Comparison of ENCODE assay signal across 8 mouse cellular contexts in the genomic region with DNA sequence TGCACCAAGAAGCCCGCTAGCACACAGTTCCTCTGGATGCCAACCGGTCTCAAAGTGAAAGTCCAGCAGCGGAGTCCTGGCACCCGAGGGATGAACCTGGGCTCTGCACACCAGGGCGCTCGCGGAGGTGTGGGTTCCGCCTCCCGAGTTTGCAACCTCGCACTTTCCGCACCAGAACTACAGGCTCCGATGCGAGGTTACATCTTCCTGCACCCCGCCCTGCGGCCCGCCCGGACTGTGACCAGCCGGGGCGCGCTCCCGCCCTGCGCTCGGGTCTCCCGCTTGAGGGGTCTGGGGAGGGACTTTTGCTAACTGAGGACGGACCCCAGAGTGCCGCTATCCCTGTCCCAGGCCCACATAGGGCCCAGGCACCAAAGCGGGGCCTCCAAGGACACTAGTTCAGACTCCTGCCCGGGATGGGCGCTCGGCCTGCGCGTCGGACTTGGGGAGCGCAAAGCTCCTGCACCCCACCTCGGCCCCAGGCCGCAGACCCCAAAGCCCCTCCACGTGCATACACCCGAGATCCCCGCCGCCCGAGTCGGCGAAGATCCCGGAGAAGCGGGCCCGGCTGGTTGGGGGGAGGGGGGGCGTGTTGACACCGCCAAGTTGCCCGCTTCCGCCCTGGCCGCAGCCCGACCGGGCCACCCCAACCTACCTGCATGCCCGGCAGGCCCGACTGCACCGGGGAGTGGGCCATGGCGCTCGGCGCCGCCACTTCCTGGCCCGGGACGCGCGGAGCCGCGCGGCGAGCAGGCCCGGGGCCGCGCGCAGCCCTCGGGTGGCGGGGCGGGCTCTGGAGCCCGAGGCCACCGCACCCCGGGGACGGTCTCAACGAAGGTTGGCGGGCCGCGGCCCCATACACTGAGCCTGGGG. TPM values are rescaled to one million over a fixed set of nuclear protein-coding genes. Genes with fewer than 3 reads are reported as not detected.
DNase-seq lines count a peak whose midpoint lies in the region; ATAC-seq lines count a peak whose summit lies in the region.

No protein-coding gene starts in this region.

- under 1% methylated on average over 83 of the region's 83 CpGs for WGBS in embryonic facial prominence, embryonic 15.5 days
- under 1% methylated on average over 77 of the region's 83 CpGs for WGBS in heart, embryonic 16.5 days

- peak overlapping the region; percentile 97 for H3K9ac ChIP-seq in embryonic facial prominence, embryonic 15.5 days
- H3K9ac ChIP-seq in heart, embryonic 16.5 days (ENCODE audit: low read length), result peak overlapping the region; percentile 94

- H3K4me2 ChIP-seq in embryonic facial prominence, embryonic 15.5 days (replicated peaks), result peak overlapping the region; percentile 75
- H3K4me2 ChIP-seq in heart, embryonic 16.5 days (ENCODE audit: low read depth, low read length), result peak overlapping the region; percentile 86

- DNase-seq in ES-CJ7 (ENCODE audit: low read depth, low spot score), result peak; percentile 58
- DNase-seq in adrenal gland, postnatal 14 days, result peak; percentile 81
- peak; percentile 82 for DNase-seq in kidney, postnatal 10 days
- peak; percentile 77 to 81 for DNase-seq in lung, postnatal 4 days
- peak; percentile 24 for DNase-seq in right cerebral cortex, postnatal 4 days
- peak; percentile 58 to 65 for DNase-seq in urinary bladder, postnatal 36 days (ENCODE audit: low spot score in 2 of 2)

- H3K27me3 ChIP-seq in embryonic facial prominence, embryonic 15.5 days, result no peaks in the 10 kb centered on the region
- H3K27me3 ChIP-seq in heart, embryonic 16.5 days (ENCODE audit: control insufficient read depth, insufficient read depth, low read length), result no peaks in the 10 kb centered on the region

- H3K36me3 ChIP-seq in embryonic facial prominence, embryonic 15.5 days, result peaks cover 4% of the 10 kb centered on the region; the same call in 1 of the 2 replicates
- H3K36me3 ChIP-seq in heart, embryonic 16.5 days (ENCODE audit: control insufficient read depth, insufficient read depth), result no peaks in the 10 kb centered on the region

- peak overlapping the region; percentile 96 for H3K4me3 ChIP-seq in embryonic facial prominence, embryonic 15.5 days (replicated peaks)
- H3K4me3 ChIP-seq in heart, embryonic 16.5 days (ENCODE audit: low read length), result peak overlapping the region; percentile 78

- peak; percentile 80 for ATAC-seq in embryonic facial prominence, embryonic 15.5 days (ENCODE audit: insufficient number of reproducible peaks, low FRiP score, low TSS enrichment, low read depth)
- peak; percentile 79 for ATAC-seq in heart, embryonic 16.5 days (replicated peaks; ENCODE audit: extremely low read depth, insufficient read depth, low FRiP score)

- H3K4me1 ChIP-seq in embryonic facial prominence, embryonic 15.5 days, result peaks cover 42% of the 10 kb centered on the region
- peaks cover 36% of the 10 kb centered on the region for H3K4me1 ChIP-seq in heart, embryonic 16.5 days (ENCODE audit: control insufficient read depth, insufficient read depth, low read length)

- peak overlapping the region; percentile 94 for H3K27ac ChIP-seq in embryonic facial prominence, embryonic 15.5 days (replicated peaks)
- H3K27ac ChIP-seq in heart, embryonic 16.5 days (ENCODE audit: low read length), result peak overlapping the region; percentile 95

- H3K9me3 ChIP-seq in embryonic facial prominence, embryonic 15.5 days (replicated peaks), result no peaks in the 10 kb centered on the region
- no peaks in the 10 kb centered on the region for H3K9me3 ChIP-seq in heart, embryonic 16.5 days (replicated peaks; ENCODE audit: control insufficient read depth, low read length)

RNA-seq across cellular contexts. Expression of a gene that starts 1.3 kb away (rescaled TPM):
- 93.2 and 95.8 TPM in 2 replicates for total RNA-seq in adrenal gland, postnatal 14 days (2021)
- 40.0 and 41.7 TPM in 2 replicates for polyA plus RNA-seq in embryonic facial prominence, embryonic 15.5 days (2015; fragmentation: Nextera tagmentation; extraction: Ambion mirVana)
- polyA plus RNA-seq in heart, embryonic 16.5 days (2015; fragmentation: Nextera tagmentation; extraction: Ambion mirVana), result 36.6 and 38.6 TPM in 2 replicates

Comparison
In these comparisons a context has a peak if more than half of its experiments do, and no peak if none do; other contexts are left out.
1. Peak in every context shown above with its lines: DNase-seq, ATAC-seq, H3K4me3 ChIP-seq and H3K27ac ChIP-seq.
2. DNase-seq: peak in every context shown above with its lines; median percentile 82 in kidney, postnatal 10 days; 81 in adrenal gland, postnatal 14 days; 79 in lung, postnatal 4 days; 62 in urinary bladder, postnatal 36 days; 58 in ES-CJ7; 24 in right cerebral cortex, postnatal 4 days.